Mouse (Mus musculus) CH12.LX (cell line): ENCODE data around the gene Rock2. TPM values are rescaled to one million over a fixed set of nuclear protein-coding genes. Genes with fewer than 3 reads are reported as not detected.
A peak's percentile ranks its signal among the peaks of the same experiment; 100 is the strongest.

Experiments
- DNase-seq: peaks from one replicate; pipeline ENCODE4 v3.0.0-alpha.2; 2013; ENCODE audit errors: extremely low read depth
- H3K27ac ChIP-seq: 2 replicates; pipeline ENCODE4 v1.5.1; 2012; ENCODE audit warnings: low read depth, mild to moderate bottlenecking, control low read depth, moderate library complexity; ENCODE audit not compliant: insufficient read depth
- H3K27me3 ChIP-seq: replicated peaks from 2 replicates; pipeline ENCODE3; 2012; ENCODE audit warnings: inconsistent platforms
- H3K36me3 ChIP-seq, 2 experiments: replicated peaks in 1 of 2; 2 replicates each; pipeline versions ENCODE3 to v1.6.1; 2012; ENCODE audit warnings: inconsistent platforms in 1 of 2, low read length in 1 of 2, mild to moderate bottlenecking in 1 of 2, mixed read lengths in 1 of 2, moderate library complexity in 1 of 2; ENCODE audit not compliant: control insufficient read depth in 1 of 2, insufficient read depth in 1 of 2
- H3K4me1 ChIP-seq, 2 experiments: 2 replicates each; pipeline ENCODE4 v1.6.1; 2012; ENCODE audit warnings: inconsistent platforms in 1 of 2, moderate library complexity in 1 of 2; ENCODE audit not compliant: insufficient read depth in 2 of 2, control insufficient read depth in 1 of 2
- H3K4me2 ChIP-seq: 2 replicates; pipeline ENCODE4 v1.6.1; 2012; ENCODE audit warnings: low read depth, mild to moderate bottlenecking, control low read depth; ENCODE audit not compliant: poor library complexity, insufficient read depth, severe bottlenecking
- H3K4me3 ChIP-seq, 3 experiments: fragments of 150-350 bp in 1 of 3; sonication (generic) in 1 of 3; replicated peaks in 1 of 3; 2 replicates each; pipeline versions ENCODE3 to v1.5.1; 2011 to 2012; ENCODE audit warnings: low read depth in 2 of 3, low read length in 2 of 3, mild to moderate bottlenecking in 2 of 3, moderate library complexity in 2 of 3, control low read depth in 1 of 3, improper control_type of control experiment in 1 of 3, inconsistent platforms in 1 of 3, mixed read lengths in 1 of 3; ENCODE audit not compliant: poor library complexity in 1 of 3
- H3K79me2 ChIP-seq: replicated peaks from 2 replicates; pipeline ENCODE4 v1.6.1; 2012; ENCODE audit warnings: mild to moderate bottlenecking, moderate library complexity; ENCODE audit not compliant: control insufficient read depth, poor library complexity, insufficient read depth, severe bottlenecking; ENCODE audit errors: extremely low read depth
- H3K9ac ChIP-seq: 2 replicates; pipeline ENCODE4 v1.6.1; 2012; ENCODE audit warnings: low read depth, mild to moderate bottlenecking, control low read depth, moderate library complexity; ENCODE audit not compliant: insufficient read depth
- H3K9me3 ChIP-seq: replicated peaks from 2 replicates; pipeline ENCODE3; 2012; ENCODE audit warnings: low read length, inconsistent platforms, mixed read lengths
- BHLHE40 ChIP-seq: IDR thresholded peaks from 2 replicates; pipeline ENCODE4 v1.6.1; 2011; ENCODE audit warnings: mild to moderate bottlenecking, low read depth, low read length, improper control_type of control experiment
- CHD2 ChIP-seq: IDR thresholded peaks from 2 replicates; pipeline ENCODE4 v1.6.1; 2011; ENCODE audit warnings: low read length, improper control_type of control experiment
- CTCF ChIP-seq, 2 experiments: IDR thresholded peaks in 1 of 2; conservative IDR thresholded peaks in 1 of 2; 2 replicates each; pipeline ENCODE4 v1.5.1; 2011 to 2012; ENCODE audit warnings: low read depth in 2 of 2, low read length in 2 of 2, improper control_type of control experiment in 1 of 2, inconsistent platforms in 1 of 2, mild to moderate bottlenecking in 1 of 2, moderate library complexity in 1 of 2
- E2F4 ChIP-seq: IDR thresholded peaks from 2 replicates; pipeline ENCODE4 v1.6.1; 2011; ENCODE audit warnings: low read depth, low read length, improper control_type of control experiment; ENCODE audit not compliant: insufficient replicate concordance
- ELF1 ChIP-seq: IDR thresholded peaks from 2 replicates; pipeline ENCODE4 v1.6.1; 2014; ENCODE audit warnings: low read depth, mild to moderate bottlenecking, inconsistent platforms, low read length, improper control_type of control experiment
- EP300 ChIP-seq: IDR thresholded peaks from 2 replicates; pipeline ENCODE4 v1.6.1; 2011; ENCODE audit warnings: low read length, improper control_type of control experiment
- ETS1 ChIP-seq: conservative IDR thresholded peaks from 2 replicates; pipeline ENCODE4 v1.6.1; 2012; ENCODE audit warnings: low read depth, mild to moderate bottlenecking, inconsistent platforms, low read length, improper control_type of control experiment, moderate library complexity
- HCFC1 ChIP-seq: IDR thresholded peaks from 2 replicates; pipeline ENCODE4 v1.6.1; 2012; ENCODE audit warnings: low read depth, mild to moderate bottlenecking, inconsistent platforms, low read length, improper control_type of control experiment
- JUN ChIP-seq: IDR thresholded peaks from 2 replicates; pipeline ENCODE4 v1.6.1; 2011; ENCODE audit warnings: low read depth, mild to moderate bottlenecking, low read length, improper control_type of control experiment, moderate library complexity; ENCODE audit not compliant: insufficient read depth
- JUND ChIP-seq: conservative IDR thresholded peaks from 2 replicates; pipeline ENCODE4 v1.6.1; 2011; ENCODE audit warnings: low read depth, low read length, improper control_type of control experiment
- KAT2A ChIP-seq: IDR thresholded peaks from 2 replicates; pipeline ENCODE4 v1.6.1; 2012; ENCODE audit warnings: low read length, improper control_type of control experiment, inconsistent platforms; ENCODE audit not compliant: insufficient replicate concordance
- MAFK ChIP-seq: IDR thresholded peaks from 2 replicates; pipeline ENCODE4 v1.6.1; 2011; ENCODE audit warnings: low read length, improper control_type of control experiment; ENCODE audit not compliant: insufficient replicate concordance
- MAX ChIP-seq: IDR thresholded peaks from 2 replicates; pipeline ENCODE4 v1.6.1; 2011; ENCODE audit warnings: low read length, improper control_type of control experiment
- MAZ ChIP-seq: IDR thresholded peaks from 2 replicates; pipeline ENCODE4 v1.6.1; 2012; ENCODE audit warnings: low read depth, mild to moderate bottlenecking, inconsistent platforms, low read length, improper control_type of control experiment, moderate library complexity
- MEF2A ChIP-seq: IDR thresholded peaks from 2 replicates; pipeline ENCODE4 v1.6.1; 2014; ENCODE audit warnings: low read depth, mild to moderate bottlenecking, inconsistent platforms, low read length, improper control_type of control experiment, borderline replicate concordance
- MYC ChIP-seq: IDR thresholded peaks from 2 replicates; pipeline ENCODE4 v1.6.1; 2011; ENCODE audit warnings: low read depth, mild to moderate bottlenecking, improper control_type of control experiment, low read length
- NELFE ChIP-seq: IDR thresholded peaks from 2 replicates; pipeline ENCODE4 v1.6.1; 2011; ENCODE audit warnings: low read depth, low read length, improper control_type of control experiment
- NRF1 ChIP-seq: IDR thresholded peaks from 2 replicates; pipeline ENCODE4 v1.6.1; 2014; ENCODE audit warnings: low read depth, mild to moderate bottlenecking, inconsistent platforms, low read length, improper control_type of control experiment, moderate library complexity
- PAX5 ChIP-seq: IDR thresholded peaks from 2 replicates; pipeline ENCODE4 v1.6.1; 2012; ENCODE audit warnings: low read length, inconsistent platforms, mixed read lengths
- POLR2A ChIP-seq: IDR thresholded peaks from 2 replicates; pipeline ENCODE4 v1.6.1; 2011; ENCODE audit warnings: low read depth, mild to moderate bottlenecking, improper control_type of control experiment, low read length
- POLR2AphosphoS2 ChIP-seq: IDR thresholded peaks from 2 replicates; pipeline ENCODE4 v1.6.1; 2011; ENCODE audit warnings: low read depth, low read length, improper control_type of control experiment
- RAD21 ChIP-seq: IDR thresholded peaks from 2 replicates; pipeline ENCODE4 v1.6.1; 2011; ENCODE audit warnings: low read depth, mild to moderate bottlenecking, low read length, improper control_type of control experiment, moderate library complexity
- RCOR1 ChIP-seq: conservative IDR thresholded peaks from 2 replicates; pipeline ENCODE4 v1.6.1; 2012; ENCODE audit warnings: low read depth, mild to moderate bottlenecking, inconsistent platforms, low read length, improper control_type of control experiment
- SIN3A ChIP-seq: IDR thresholded peaks from 2 replicates; pipeline ENCODE4 v1.6.1; 2012; ENCODE audit warnings: low read length, improper control_type of control experiment, inconsistent platforms
- SMC3 ChIP-seq: IDR thresholded peaks from 2 replicates; pipeline ENCODE4 v1.6.1; 2011; ENCODE audit warnings: low read depth, low read length, improper control_type of control experiment
- TBP ChIP-seq: conservative IDR thresholded peaks from 2 replicates; pipeline ENCODE4 v1.6.1; 2011; ENCODE audit warnings: low read depth, low read length, improper control_type of control experiment
- TCF12 ChIP-seq: IDR thresholded peaks from 2 replicates; pipeline ENCODE4 v1.6.1; 2014; ENCODE audit warnings: low read depth, mild to moderate bottlenecking, inconsistent platforms, low read length, improper control_type of control experiment
- UBTF ChIP-seq: IDR thresholded peaks from 2 replicates; pipeline ENCODE4 v1.6.1; 2012; ENCODE audit warnings: low read depth, mild to moderate bottlenecking, inconsistent platforms, low read length, improper control_type of control experiment, moderate library complexity
- USF1 ChIP-seq: IDR thresholded peaks from 2 replicates; pipeline ENCODE4 v1.6.1; 2014; ENCODE audit warnings: low read depth, mild to moderate bottlenecking, inconsistent platforms, low read length, improper control_type of control experiment
- USF2 ChIP-seq: conservative IDR thresholded peaks from 2 replicates; pipeline ENCODE4 v1.6.1; 2011; ENCODE audit warnings: low read depth, low read length, improper control_type of control experiment
- ZC3H11A ChIP-seq: IDR thresholded peaks from 2 replicates; pipeline ENCODE4 v1.6.1; 2012; ENCODE audit warnings: low read depth, mild to moderate bottlenecking, inconsistent platforms, low read length, improper control_type of control experiment
- ZKSCAN1 ChIP-seq: IDR thresholded peaks from 2 replicates; pipeline ENCODE4 v1.6.1; 2012; ENCODE audit warnings: low read depth, inconsistent platforms, low read length, improper control_type of control experiment, borderline replicate concordance
- ZMIZ1 ChIP-seq: IDR thresholded peaks from 2 replicates; pipeline ENCODE4 v1.6.1; 2012; ENCODE audit warnings: low read depth, mild to moderate bottlenecking, inconsistent platforms, low read length, improper control_type of control experiment
- ZNF384 ChIP-seq: IDR thresholded peaks from 2 replicates; pipeline ENCODE4 v1.6.1; 2012; ENCODE audit warnings: low read depth, low read length, improper control_type of control experiment, inconsistent platforms
- dilution Hi-C: fragments of 300-500 bp; cut with MboI; formaldehyde crosslinking; loops from 2 replicates; pipeline ENCODE4 v1.14.3; 2020; ENCODE audit warnings: low sequenced_read_pairs; ENCODE audit not compliant: extremely low pct_unique_long_range_greater_than_20kb, extremely low pct_ligation_motif_present
- in situ Hi-C: fragments of 300-500 bp; cut with MboI; formaldehyde crosslinking; loops from 3 replicates; pipeline ENCODE4 v1.14.3; 2019; ENCODE audit warnings: low sequenced_read_pairs, low pct_ligation_motif_present, low pct_unique_long_range_greater_than_20kb, mixed read lengths
- polyA plus RNA-seq: library from polyadenylated mRNA; unstranded; fragments of >175 nt; gene quantifications from 2 replicates; pipeline ENCODE4 v1.2.1, GENCODE M21; 2012; ENCODE audit warnings: low read depth; ENCODE audit not compliant: insufficient read length
- total RNA-seq, 2 experiments: library from RNA; depleted of rRNA; stranded (reverse); fragments of 300-350 nt in 1 of 2; fragments of >200 nt in 1 of 2; gene quantifications; 2 replicates each; pipeline ENCODE4 v1.2.3; 2012 to 2014

Rock2 gene
- total and polyA plus RNA-seq, 3 experiments = 39.1 to 49.9 (median 40.3) TPM

GRCm38 (mm10) chr12:17032694-17033463 lies 138.2 kb downstream of the Rock2 start (continued):
- TF ChIP-seq ZNF384 (peak; percentile 91), RCOR1 (no peak), ETS1 (no peak), ZMIZ1 (no peak), E2F4 (no peak), ELF1 (peak; percentile 48), HCFC1 (no peak), EP300 (0 out of 2 replicates have a peak, but pooled peaks have one; percentile 8), PAX5 (no peak), MAZ (no peak), TBP (no peak), ZKSCAN1 (no peak), POLR2AphosphoS2 (no peak), SMC3 (peak; percentile 86), USF1 (peak; percentile 63), JUND (no peak), KAT2A (no peak), JUN (no peak), BHLHE40 (no peak; the same call in 1 of the 2 replicates), USF2 (peak; percentile 43; the same call in 1 of the 2 replicates)

DNA sequence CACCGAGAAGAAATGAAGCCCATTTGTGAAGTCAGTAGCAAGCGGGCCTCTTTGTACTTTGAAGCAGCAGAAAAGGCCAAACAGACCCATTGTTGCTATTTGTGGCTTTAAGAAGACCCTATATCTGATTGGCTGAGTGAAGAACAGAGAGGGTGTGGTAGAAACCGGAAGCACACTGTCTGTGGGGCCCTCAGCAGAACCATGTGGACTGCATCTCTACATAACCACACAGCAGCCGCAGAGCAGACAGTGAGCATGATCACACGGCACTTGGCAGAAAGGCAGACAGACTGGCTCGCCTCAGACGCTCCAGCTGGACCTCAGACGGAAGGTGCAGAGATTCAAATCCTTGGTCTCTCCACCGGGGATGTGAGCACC lies 138.8 kb downstream of the Rock2 start:
- H3K27ac ChIP-seq = peak overlapping the region; percentile 71
- H3K27me3 ChIP-seq = no peaks in the 10 kb centered on the region
- peak overlapping the region; percentile 62 for H3K9ac ChIP-seq
- dilution Hi-C loops (no loop called here), in situ Hi-C loops (loop anchor here (10.0 to 25.0 kb wide), 3 partner anchors 219 to 321 kb away; partner anchors contain the start of genes E2f6 and Pdia6)
- H3K4me2 ChIP-seq = peak overlapping the region; percentile 44
- no peaks in the 10 kb centered on the region for H3K36me3 ChIP-seq
- peaks cover 1% of the 10 kb centered on the region for H3K9me3 ChIP-seq
- peak overlapping the region; percentile 24 to 55 (median 42) for H3K4me3 ChIP-seq
- DNase-seq = peak; percentile 93
- no peaks in the 10 kb centered on the region for H3K79me2 ChIP-seq
- H3K4me1 ChIP-seq = peaks cover 12 to 47% of the 10 kb centered on the region in 2 experiments
- TF ChIP-seq RAD21 (no peak), CHD2 (no peak), NRF1 (0 out of 2 replicates have a peak, but pooled peaks have one; percentile 29), PAX5 (no peak), ZKSCAN1 (no peak), POLR2A (peak; percentile 89), ZNF384 (no peak), ZC3H11A (no peak), TCF12 (peak; percentile 84), KAT2A (no peak), MYC (peak; percentile 96), USF2 (no peak), POLR2AphosphoS2 (0 out of 2 replicates have a peak, but pooled peaks have one; percentile 55), E2F4 (no peak), BHLHE40 (peak; percentile 74), MAFK (no peak; the same call in 1 of the 2 replicates), SIN3A (peak; percentile 95), NELFE (peak; percentile 74), MEF2A (no peak; the same call in 1 of the 2 replicates), MAX (peak; percentile 96), USF1 (no peak), TBP (peak; percentile 91), CTCF (conservative IDR thresholded peaks at IDR 0.05 in 1 of 2, IDR thresholded peaks at IDR 0.05 in 1 of 2; ENCODE audit: low read depth in 2 of 2, low read length in 2 of 2) (no peak), MAZ (no peak), RCOR1 (no peak), UBTF (0 out of 2 replicates have a peak, but pooled peaks have one; percentile 49), EP300 (peak; percentile 36; the same call in 1 of the 2 replicates), JUND (no peak)
